Mouse (Mus musculus) cerebellum, adult 9-11 months (tissue): ENCODE measurements at regions not wholly inside any gene's neighbourhood (a gene's known extent, or its start where the extent isn't known, plus 50 kb on each side); places are given as distances from the start of the nearest gene placed in this dataset.

Experiments
- DNase-seq: peaks from one replicate; pipeline ENCODE4 v3.0.0; 2022

- DNase-seq, result no peak
These were observed 135.3 kb downstream of the Gm4791 start for GRCm38 (mm10) chr9:47133873-47134272.

- DNase-seq, result no peak
These were observed 135.9 kb downstream of the Gm4791 start for GRCm38 (mm10) chr9:47134479-47134878.

- DNase-seq, result no peak
These were observed 138.1 kb downstream of the Gm4791 start for GRCm38 (mm10) chr9:47136641-47137040.

- no peak for DNase-seq
These were observed 154.9 kb downstream of the Gm4791 start for GRCm38 (mm10) chr9:47153471-47153870.

- no peak for DNase-seq
These were observed 167.1 kb downstream of the Gm4791 start for GRCm38 (mm10) chr9:47165480-47166131.

- DNase-seq, result no peak
These were observed 169.2 kb downstream of the Gm4791 start for GRCm38 (mm10) chr9:47167681-47168240.

- no peak for DNase-seq
These were observed 177.5 kb downstream of the Gm4791 start for GRCm38 (mm10) chr9:47176044-47176443.

- no peak for DNase-seq
These were observed 219.6 kb downstream of the Gm4791 start for GRCm38 (mm10) chr9:47218101-47218500.

GRCm38 (mm10) chr9:47223536-47223935 lies 225.0 kb downstream of the Gm4791 start:
- no peak for DNase-seq

GRCm38 (mm10) chr9:47224249-47224648 lies 225.7 kb downstream of the Gm4791 start:
- no peak for DNase-seq

- peak; percentile 95 for DNase-seq
These were observed 228.1 kb downstream of the Gm4791 start for GRCm38 (mm10) chr9:47226476-47227271.

- no peak for DNase-seq
These were observed 228.8 kb downstream of the Gm4791 start for GRCm38 (mm10) chr9:47227298-47227697.

- DNase-seq, result no peak
These were observed 230.2 kb downstream of the Gm4791 start for GRCm38 (mm10) chr9:47228736-47229135.

GRCm38 (mm10) chr9:47229296-47229695 lies 230.8 kb downstream of the Gm4791 start:
- no peak for DNase-seq

- DNase-seq, result peak; percentile 87
These were observed 242.4 kb downstream of the Gm4791 start for GRCm38 (mm10) chr9:47240950-47241349.

- no peak for DNase-seq
These were observed 243.5 kb downstream of the Gm4791 start for GRCm38 (mm10) chr9:47242051-47242450.

GRCm38 (mm10) chr9:47242526-47242925 lies 244.0 kb downstream of the Gm4791 start:
- DNase-seq, result no peak

GRCm38 (mm10) chr9:47249029-47249428 lies 250.5 kb downstream of the Gm4791 start:
- peak; percentile 27 for DNase-seq

- DNase-seq, result no peak
These were observed 252.6 kb downstream of the Gm4791 start for GRCm38 (mm10) chr9:47251160-47251559.

GRCm38 (mm10) chr9:47253836-47254657 lies 255.5 kb downstream of the Gm4791 start:
- no peak for DNase-seq

GRCm38 (mm10) chr9:47265946-47266490 lies 264.0 kb upstream of the Cadm1 start:
- no peak for DNase-seq

GRCm38 (mm10) chr9:47276303-47277005 lies 253.5 kb upstream of the Cadm1 start:
- DNase-seq, result no peak
